Mouse (Mus musculus): ENCODE results near the gene Pced1a.

- no peak for TF ChIP-seq CTCF (IDR thresholded peaks at IDR 0.05; ENCODE audit: extremely low read depth, insufficient read length, insufficient replicate concordance, low read depth, low read length)
- no peak for TF ChIP-seq POLR2A (IDR thresholded peaks at IDR 0.05; ENCODE audit: low read depth, low read length)
These were observed 24.5 kb downstream of the Pced1a start for GRCm38 (mm10) chr2:130400046-130400445.

All from small intestine, adult 2 months (tissue).